Mouse (Mus musculus): ENCODE results near the gene Btbd11. TPM values are rescaled to one million over a fixed set of nuclear protein-coding genes. Genes with fewer than 3 reads are reported as not detected.

Btbd11 gene
- polyA plus RNA-seq, 1 experiment from 2014 or later, result 20.3 TPM

GRCm38 (mm10) chr10:85598603-85599542 is 212.3 kb downstream of the Btbd11 start:
- Histone ChIP-seq H3K36me3 (ENCODE audit: control insufficient read depth, insufficient read depth, low read length) (no peaks in the 10 kb centered on the region), H3K9me3 (replicated peaks; ENCODE audit: control insufficient read depth, low read length, poor library complexity, severe bottlenecking) (no peaks in the 10 kb centered on the region), H3K4me1 (ENCODE audit: control insufficient read depth, insufficient read depth, low read length) (peaks cover 7% of the 10 kb centered on the region; the same call in 1 of the 2 replicates), H3K27ac (ENCODE audit: low read length) (peak overlapping the region; percentile 81), H3K9ac (ENCODE audit: low read depth, low read length) (peak overlapping the region; percentile 74), H3K27me3 (ENCODE audit: control insufficient read depth, insufficient read depth, low read depth, low read length) (no peaks in the 10 kb centered on the region), H3K4me3 (ENCODE audit: low read depth, low read length) (peak overlapping the region; percentile 52), H3K4me2 (ENCODE audit: low read length) (peak overlapping the region; percentile 79)
- WGBS, result under 1% methylated on average over 39 of the region's 41 CpGs
- peak; percentile 87 for ATAC-seq

GRCm38 (mm10) chr10:85602546-85602945 is 215.9 kb downstream of the Btbd11 start:
- no peaks in the 10 kb centered on the region for H3K9me3 ChIP-seq (replicated peaks; ENCODE audit: control insufficient read depth, low read length, poor library complexity, severe bottlenecking)
- H3K27ac ChIP-seq (ENCODE audit: low read length), result no peak overlapping the region
- peaks cover 7% of the 10 kb centered on the region; the same call in 1 of the 2 replicates for H3K4me1 ChIP-seq (ENCODE audit: control insufficient read depth, insufficient read depth, low read length)
- no peaks in the 10 kb centered on the region for H3K27me3 ChIP-seq (ENCODE audit: control insufficient read depth, insufficient read depth, low read depth, low read length)
- ATAC-seq, result no peak
- no peaks in the 10 kb centered on the region for H3K36me3 ChIP-seq (ENCODE audit: control insufficient read depth, insufficient read depth, low read length)
- no peak overlapping the region for H3K4me3 ChIP-seq (ENCODE audit: low read depth, low read length)
- 78% methylated on average over 11 of the region's 11 CpGs for WGBS
- H3K9ac ChIP-seq (ENCODE audit: low read depth, low read length), result no peak overlapping the region
- H3K4me2 ChIP-seq (ENCODE audit: low read length), result no peak overlapping the region

- no peak for ATAC-seq
- H3K27me3 ChIP-seq (ENCODE audit: control insufficient read depth, insufficient read depth, low read depth, low read length), result no peaks in the 10 kb centered on the region
- no peak overlapping the region for H3K4me2 ChIP-seq (ENCODE audit: low read length)
- no peak overlapping the region for H3K27ac ChIP-seq (ENCODE audit: low read length)
- no peak overlapping the region for H3K4me3 ChIP-seq (ENCODE audit: low read depth, low read length)
- WGBS, result 76% methylated on average over 9 of the region's 9 CpGs
- H3K9me3 ChIP-seq (replicated peaks; ENCODE audit: control insufficient read depth, low read length, poor library complexity, severe bottlenecking), result no peaks in the 10 kb centered on the region
- no peak overlapping the region for H3K9ac ChIP-seq (ENCODE audit: low read depth, low read length)
- H3K36me3 ChIP-seq (ENCODE audit: control insufficient read depth, insufficient read depth, low read length), result no peaks in the 10 kb centered on the region
- peaks cover under 1% of the 10 kb centered on the region; the same call in 1 of the 2 replicates for H3K4me1 ChIP-seq (ENCODE audit: control insufficient read depth, insufficient read depth, low read length)
These were observed 217.9 kb downstream of the Btbd11 start for GRCm38 (mm10) chr10:85604556-85604955.

GRCm38 (mm10) chr10:85608550-85609278 is 222.1 kb downstream of the Btbd11 start:
- 88% methylated on average over 14 of the region's 14 CpGs for WGBS
- no peak for ATAC-seq

GRCm38 (mm10) chr10:85617080-85617479 is 230.5 kb downstream of the Btbd11 start:
- Histone ChIP-seq H3K9ac (ENCODE audit: low read depth, low read length) (no peak overlapping the region), H3K27ac (ENCODE audit: low read length) (no peak overlapping the region), H3K27me3 (ENCODE audit: control insufficient read depth, insufficient read depth, low read depth, low read length) (no peaks in the 10 kb centered on the region), H3K36me3 (ENCODE audit: control insufficient read depth, insufficient read depth, low read length) (no peaks in the 10 kb centered on the region), H3K4me2 (ENCODE audit: low read length) (no peak overlapping the region), H3K4me3 (ENCODE audit: low read depth, low read length) (no peak overlapping the region), H3K4me1 (ENCODE audit: control insufficient read depth, insufficient read depth, low read length) (peaks cover 8% of the 10 kb centered on the region), H3K9me3 (replicated peaks; ENCODE audit: control insufficient read depth, low read length, poor library complexity, severe bottlenecking) (no peaks in the 10 kb centered on the region)
- WGBS, result 41% methylated on average over 8 of the region's 8 CpGs
- 0 out of 2 replicates have a peak, but pooled peaks have one; percentile 34 for ATAC-seq

More at GRCm38 (mm10) chr10:85608550-85609278, 222.1 kb downstream of the Btbd11 start:
- Histone ChIP-seq H3K4me2 (ENCODE audit: low read length) (no peak overlapping the region), H3K4me3 (ENCODE audit: low read depth, low read length) (no peak overlapping the region), H3K27ac (ENCODE audit: low read length) (no peak overlapping the region), H3K9me3 (replicated peaks; ENCODE audit: control insufficient read depth, low read length, poor library complexity, severe bottlenecking) (no peaks in the 10 kb centered on the region), H3K9ac (ENCODE audit: low read depth, low read length) (no peak overlapping the region), H3K27me3 (ENCODE audit: control insufficient read depth, insufficient read depth, low read depth, low read length) (no peaks in the 10 kb centered on the region), H3K36me3 (ENCODE audit: control insufficient read depth, insufficient read depth, low read length) (no peaks in the 10 kb centered on the region), H3K4me1 (ENCODE audit: control insufficient read depth, insufficient read depth, low read length) (no peaks in the 10 kb centered on the region)

GRCm38 (mm10) chr10:85617501-85618417 is 231.1 kb downstream of the Btbd11 start:
- Histone ChIP-seq H3K4me1 (ENCODE audit: control insufficient read depth, insufficient read depth, low read length) (peaks cover 8% of the 10 kb centered on the region), H3K9me3 (replicated peaks; ENCODE audit: control insufficient read depth, low read length, poor library complexity, severe bottlenecking) (no peaks in the 10 kb centered on the region), H3K9ac (ENCODE audit: low read depth, low read length) (no peak overlapping the region), H3K27ac (ENCODE audit: low read length) (no peak overlapping the region), H3K36me3 (ENCODE audit: control insufficient read depth, insufficient read depth, low read length) (no peaks in the 10 kb centered on the region), H3K4me3 (ENCODE audit: low read depth, low read length) (no peak overlapping the region), H3K27me3 (ENCODE audit: control insufficient read depth, insufficient read depth, low read depth, low read length) (no peaks in the 10 kb centered on the region), H3K4me2 (ENCODE audit: low read length) (no peak overlapping the region)
- 38% methylated on average over 12 of the region's 12 CpGs for WGBS
- peak; percentile 71; the same call in 1 of the 2 replicates for ATAC-seq

GRCm38 (mm10) chr10:85621067-85621466 is 234.5 kb downstream of the Btbd11 start:
- H3K4me2 ChIP-seq (ENCODE audit: low read length), result no peak overlapping the region
- WGBS, result 87% methylated on average over 6 of the region's 6 CpGs
- no peak overlapping the region for H3K27ac ChIP-seq (ENCODE audit: low read length)
- no peak overlapping the region for H3K9ac ChIP-seq (ENCODE audit: low read depth, low read length)
- no peak overlapping the region for H3K4me3 ChIP-seq (ENCODE audit: low read depth, low read length)
- H3K27me3 ChIP-seq (ENCODE audit: control insufficient read depth, insufficient read depth, low read depth, low read length), result no peaks in the 10 kb centered on the region
- H3K9me3 ChIP-seq (replicated peaks; ENCODE audit: control insufficient read depth, low read length, poor library complexity, severe bottlenecking), result no peaks in the 10 kb centered on the region
- H3K36me3 ChIP-seq (ENCODE audit: control insufficient read depth, insufficient read depth, low read length), result no peaks in the 10 kb centered on the region
- peaks cover 10% of the 10 kb centered on the region for H3K4me1 ChIP-seq (ENCODE audit: control insufficient read depth, insufficient read depth, low read length)
- ATAC-seq, result no peak

- H3K27ac ChIP-seq (ENCODE audit: low read length), result peak overlapping the region; percentile 77
- H3K36me3 ChIP-seq (ENCODE audit: control insufficient read depth, insufficient read depth, low read length), result no peaks in the 10 kb centered on the region
- no peaks in the 10 kb centered on the region for H3K9me3 ChIP-seq (replicated peaks; ENCODE audit: control insufficient read depth, low read length, poor library complexity, severe bottlenecking)
- 4% methylated on average over 31 of the region's 31 CpGs for WGBS
- peak overlapping the region; percentile 77 for H3K4me2 ChIP-seq (ENCODE audit: low read length)
- peak; percentile 93 for ATAC-seq
- peak overlapping the region; percentile 64 for H3K9ac ChIP-seq (ENCODE audit: low read depth, low read length)
- H3K4me3 ChIP-seq (ENCODE audit: low read depth, low read length), result peak overlapping the region; percentile 44
- H3K4me1 ChIP-seq (ENCODE audit: control insufficient read depth, insufficient read depth, low read length), result peaks cover 2% of the 10 kb centered on the region; the same call in 1 of the 2 replicates
- H3K27me3 ChIP-seq (ENCODE audit: control insufficient read depth, insufficient read depth, low read depth, low read length), result no peaks in the 10 kb centered on the region
These were observed 238.0 kb downstream of the Btbd11 start for GRCm38 (mm10) chr10:85624504-85625169.

Measured in midbrain, embryonic 16.5 days (tissue).